Mouse (Mus musculus) hindbrain, embryonic 11.5 days (tissue): ENCODE data around the gene Pdcd1lg2. TPM values are rescaled to one million over a fixed set of nuclear protein-coding genes. Genes with fewer than 3 reads are reported as not detected.

Experiments used
- ATAC-seq: fragments of 200-750 bp; cut with Nextera tagmentation; 2 replicates; pipeline ENCODE4 v1.8.0; 2017; ENCODE audit warnings: mild to moderate bottlenecking, moderate TSS enrichment, moderate library complexity; ENCODE audit not compliant: low FRiP score
- DNase-seq: peaks from one replicate; pipeline ENCODE4 v3.0.0-alpha.2; 2015; ENCODE audit warnings: low spot score
- H3K27ac ChIP-seq: fragments of 300-500 bp; sonication (generic); 2 replicates; pipeline ENCODE4 v1.5.1; 2014; ENCODE audit warnings: mild to moderate bottlenecking, low read depth, low read length
- H3K27me3 ChIP-seq: fragments of 300-500 bp; sonication (generic); 2 replicates; pipeline ENCODE4 v1.6.1; 2014; ENCODE audit warnings: mild to moderate bottlenecking, low read length, moderate library complexity, mixed read lengths; ENCODE audit not compliant: control insufficient read depth, insufficient read depth
- H3K36me3 ChIP-seq: fragments of 300-500 bp; sonication (generic); 2 replicates; pipeline ENCODE4 v1.6.1; 2014; ENCODE audit warnings: mild to moderate bottlenecking, low read length, moderate library complexity, mixed read lengths; ENCODE audit not compliant: control insufficient read depth, insufficient read depth
- H3K4me1 ChIP-seq: fragments of 300-500 bp; sonication (generic); replicated peaks from 2 replicates; pipeline ENCODE4 v1.6.1; 2014; ENCODE audit warnings: low read length, mixed read lengths; ENCODE audit not compliant: control insufficient read depth, insufficient read depth
- H3K4me2 ChIP-seq: fragments of 300-500 bp; sonication (generic); replicated peaks from 2 replicates; pipeline ENCODE4 v1.6.1; 2014; ENCODE audit warnings: mild to moderate bottlenecking, low read depth, low read length
- H3K4me3 ChIP-seq: fragments of 300-500 bp; sonication (generic); 2 replicates; pipeline ENCODE4 v1.5.1; 2014; ENCODE audit warnings: low read depth, low read length
- H3K9ac ChIP-seq: fragments of 300-500 bp; sonication (generic); 2 replicates; pipeline ENCODE4 v1.6.1; 2014; ENCODE audit warnings: low read depth, low read length
- H3K9me3 ChIP-seq: fragments of 300-500 bp; sonication (generic); 2 replicates; pipeline ENCODE4 v1.6.1; 2016; ENCODE audit warnings: low read length; ENCODE audit not compliant: control insufficient read depth
- WGBS: fragments of 180-500 bp; shearing (Covaris S2); extraction: QIAGEN DNeasy Blood & Tissue Kit; methylation state at CpG from one replicate; pipeline ENCODE4 v1.1.7; 2014; 5-methylcytosine and 5-hydroxymethylcytosine counted together
- polyA plus RNA-seq: library from polyadenylated mRNA; unstranded; fragments of >200 nt; fragmentation: Nextera tagmentation; extraction: Ambion mirVana; gene quantifications from 2 replicates; pipeline ENCODE4 v1.2.1, GENCODE M21; 2014

Pdcd1lg2 gene
- polyA plus RNA-seq, 1 experiment from 2014 or later, result not detected

DNA sequence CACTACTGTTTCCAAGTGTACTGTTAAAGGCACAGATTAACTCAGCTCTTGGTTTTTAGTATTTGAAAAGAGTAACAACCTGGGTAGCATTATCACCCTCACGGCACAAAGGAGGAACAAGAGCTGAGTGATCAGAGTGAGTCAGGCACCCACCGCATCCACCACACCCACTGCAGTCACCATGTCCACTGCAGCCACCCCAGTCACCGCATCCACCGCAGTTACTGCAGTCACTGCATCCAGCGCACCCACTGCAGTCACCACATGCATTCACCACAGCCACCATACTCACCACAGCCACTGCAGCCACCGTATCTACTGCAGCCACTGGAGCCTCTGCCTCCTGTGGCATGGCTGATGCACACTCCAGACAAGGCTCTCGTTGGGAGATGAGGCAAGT is 99.1 kb downstream of the Pdcd1lg2 start:
- H3K27ac ChIP-seq, result no peak overlapping the region
- H3K9ac ChIP-seq, result no peak overlapping the region
- H3K27me3 ChIP-seq, result no peaks in the 10 kb centered on the region
- H3K9me3 ChIP-seq, result no peaks in the 10 kb centered on the region; the same call in 1 of the 2 replicates
- H3K4me2 ChIP-seq, result no peak overlapping the region
- no peaks in the 10 kb centered on the region for H3K36me3 ChIP-seq
- no peaks in the 10 kb centered on the region for H3K4me1 ChIP-seq
- no peak overlapping the region for H3K4me3 ChIP-seq
- DNase-seq, result no peak
- 89% methylated on average over 7 of the region's 7 CpGs for WGBS
- ATAC-seq, result no peak

DNA sequence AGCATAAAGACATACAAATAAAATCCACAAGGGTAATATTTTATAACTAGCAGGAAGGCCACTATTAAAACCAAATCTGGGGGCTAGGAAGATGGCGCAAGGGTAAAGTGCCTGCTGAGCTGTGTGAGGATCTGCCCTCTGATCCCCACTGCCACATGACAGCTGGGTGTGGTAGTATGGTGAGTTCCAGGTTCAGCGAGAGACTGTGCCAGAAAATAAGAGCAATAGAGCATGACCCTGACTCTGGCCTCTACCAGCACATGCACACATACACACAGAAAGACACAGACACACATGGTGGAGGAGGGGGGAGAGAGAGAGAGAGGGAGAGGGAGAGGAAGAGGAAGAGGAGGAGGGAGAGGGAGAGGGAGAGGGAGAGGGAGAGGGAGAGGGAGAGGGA is 101.1 kb downstream of the Pdcd1lg2 start:
- WGBS, result 79% methylated on average over 2 of the region's 2 CpGs
- Histone ChIP-seq H3K9ac (no peak overlapping the region), H3K27me3 (no peaks in the 10 kb centered on the region), H3K9me3 (no peaks in the 10 kb centered on the region; the same call in 1 of the 2 replicates), H3K4me3 (no peak overlapping the region), H3K27ac (no peak overlapping the region), H3K4me2 (no peak overlapping the region), H3K4me1 (no peaks in the 10 kb centered on the region), H3K36me3 (no peaks in the 10 kb centered on the region)
- ATAC-seq (no peak), DNase-seq (no peak)

DNA sequence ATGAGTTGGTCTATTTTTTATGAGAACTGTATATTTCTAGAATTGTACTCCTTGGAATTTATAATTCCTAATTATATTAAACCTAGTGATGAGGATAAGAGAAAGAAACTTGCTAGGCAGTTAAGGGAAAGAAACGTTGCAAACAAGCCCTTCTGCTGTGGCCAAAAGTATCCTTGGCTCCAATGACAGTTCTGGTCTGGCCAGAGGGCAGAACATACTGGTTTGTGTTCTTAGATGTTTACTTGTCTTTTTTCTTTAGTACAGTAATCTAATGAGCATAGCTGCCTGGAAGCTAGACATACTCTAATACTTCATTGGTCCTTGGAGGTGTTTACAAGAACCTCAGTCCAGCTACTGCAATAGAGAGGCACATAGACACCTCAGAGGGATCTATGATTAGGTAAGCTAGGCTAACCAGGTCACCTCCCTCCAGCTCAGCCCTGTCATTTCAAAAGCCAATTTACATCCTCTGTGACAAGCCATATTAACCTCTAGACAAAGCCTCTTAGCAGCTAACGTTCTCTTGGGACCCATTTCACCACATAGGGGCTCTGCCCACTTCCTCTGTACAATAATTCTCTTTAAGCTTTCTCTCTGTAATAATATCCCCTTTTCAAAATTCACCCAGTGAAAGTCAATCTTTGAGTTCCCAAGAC is 102.5 kb downstream of the Pdcd1lg2 start:
- Histone ChIP-seq H3K4me1 (no peaks in the 10 kb centered on the region), H3K27ac (no peak overlapping the region), H3K4me3 (no peak overlapping the region), H3K9ac (no peak overlapping the region), H3K27me3 (no peaks in the 10 kb centered on the region), H3K9me3 (no peaks in the 10 kb centered on the region; the same call in 1 of the 2 replicates), H3K4me2 (no peak overlapping the region), H3K36me3 (no peaks in the 10 kb centered on the region)
- DNase-seq (no peak), ATAC-seq (no peak)
- 60% methylated on average over 2 of the region's 2 CpGs for WGBS

DNA sequence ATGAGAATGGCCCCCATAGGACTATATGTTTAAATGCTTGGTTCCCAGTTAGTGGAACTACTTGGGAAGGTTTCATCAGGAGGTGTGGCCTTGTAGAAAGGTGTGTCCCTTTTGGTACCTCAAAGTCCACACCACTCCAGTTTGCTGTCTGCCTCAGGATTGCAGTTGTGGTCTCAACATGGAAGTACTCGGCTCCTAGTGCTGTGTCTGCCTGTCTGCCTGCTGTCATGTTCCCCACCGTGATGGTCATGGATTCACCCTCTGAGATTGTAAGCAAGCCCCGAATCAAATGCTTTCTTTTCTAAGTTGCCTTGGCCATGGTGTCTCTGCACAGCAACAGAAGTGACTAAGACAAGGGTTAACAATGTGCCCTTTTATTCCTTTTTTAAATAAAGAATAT is 103.4 kb downstream of the Pdcd1lg2 start:
- H3K9ac ChIP-seq, result no peak overlapping the region
- H3K27me3 ChIP-seq, result no peaks in the 10 kb centered on the region
- ATAC-seq (no peak), DNase-seq (no peak)
- H3K4me2 ChIP-seq, result no peak overlapping the region
- no peak overlapping the region for H3K4me3 ChIP-seq
- no peak overlapping the region for H3K27ac ChIP-seq
- H3K4me1 ChIP-seq, result no peaks in the 10 kb centered on the region
- 92% methylated on average over 3 of the region's 3 CpGs for WGBS
- H3K36me3 ChIP-seq, result no peaks in the 10 kb centered on the region
- no peaks in the 10 kb centered on the region; the same call in 1 of the 2 replicates for H3K9me3 ChIP-seq

DNA sequence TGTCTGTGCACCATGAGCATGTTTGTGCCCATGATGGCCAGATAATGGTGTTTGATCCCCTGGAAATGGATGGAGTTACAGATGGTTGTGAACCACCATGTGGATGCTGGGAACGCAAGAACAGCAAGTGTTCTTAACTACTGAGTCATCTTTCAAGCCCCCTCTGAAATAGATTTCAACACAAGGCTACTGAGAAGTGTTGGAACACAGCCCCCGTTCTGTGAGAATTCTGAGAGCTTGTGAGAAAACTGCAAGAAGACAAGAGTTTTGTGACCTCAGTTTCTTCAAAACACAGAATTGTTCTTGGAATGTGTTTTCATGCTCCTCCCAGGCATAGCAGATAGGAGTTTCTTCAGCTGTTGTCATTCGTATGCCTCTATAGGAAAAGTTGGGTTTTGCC is 104.7 kb downstream of the Pdcd1lg2 start:
- H3K9ac ChIP-seq, result no peak overlapping the region
- no peak overlapping the region for H3K4me3 ChIP-seq
- no peak overlapping the region for H3K27ac ChIP-seq
- DNase-seq (no peak), ATAC-seq (no peak)
- no peaks in the 10 kb centered on the region; the same call in 1 of the 2 replicates for H3K9me3 ChIP-seq
- no peaks in the 10 kb centered on the region for H3K4me1 ChIP-seq
- H3K27me3 ChIP-seq, result no peaks in the 10 kb centered on the region
- H3K4me2 ChIP-seq, result no peak overlapping the region
- WGBS, result 91% methylated on average over 3 of the region's 3 CpGs
- no peaks in the 10 kb centered on the region for H3K36me3 ChIP-seq

DNA sequence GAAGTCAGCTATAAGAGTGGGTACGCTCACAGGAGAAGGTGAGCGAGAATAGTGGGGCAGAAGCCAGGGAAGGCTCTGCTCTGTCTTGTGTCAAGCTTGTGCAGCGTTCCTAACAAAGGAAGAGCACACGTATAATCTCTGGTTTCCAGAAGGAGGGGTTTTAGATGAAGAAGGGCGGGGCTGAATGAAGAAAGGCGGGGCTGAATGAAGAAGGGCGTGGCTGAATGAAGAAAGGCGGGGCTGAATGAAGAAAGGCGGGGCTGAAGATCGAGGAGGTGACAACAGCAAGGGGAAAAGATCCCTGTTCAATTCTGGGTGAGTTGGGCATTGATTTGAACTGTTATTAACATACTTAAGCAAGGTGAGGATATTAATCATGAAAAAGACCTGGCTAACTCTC is 105.3 kb downstream of the Pdcd1lg2 start:
- H3K27me3 ChIP-seq, result no peaks in the 10 kb centered on the region
- DNase-seq (no peak), ATAC-seq (no peak)
- H3K4me1 ChIP-seq, result no peaks in the 10 kb centered on the region
- H3K27ac ChIP-seq, result no peak overlapping the region
- no peak overlapping the region for H3K4me3 ChIP-seq
- no peaks in the 10 kb centered on the region; the same call in 1 of the 2 replicates for H3K9me3 ChIP-seq
- 67% methylated on average over 10 of the region's 10 CpGs for WGBS
- H3K36me3 ChIP-seq, result no peaks in the 10 kb centered on the region
- no peak overlapping the region for H3K4me2 ChIP-seq
- no peak overlapping the region for H3K9ac ChIP-seq

DNA sequence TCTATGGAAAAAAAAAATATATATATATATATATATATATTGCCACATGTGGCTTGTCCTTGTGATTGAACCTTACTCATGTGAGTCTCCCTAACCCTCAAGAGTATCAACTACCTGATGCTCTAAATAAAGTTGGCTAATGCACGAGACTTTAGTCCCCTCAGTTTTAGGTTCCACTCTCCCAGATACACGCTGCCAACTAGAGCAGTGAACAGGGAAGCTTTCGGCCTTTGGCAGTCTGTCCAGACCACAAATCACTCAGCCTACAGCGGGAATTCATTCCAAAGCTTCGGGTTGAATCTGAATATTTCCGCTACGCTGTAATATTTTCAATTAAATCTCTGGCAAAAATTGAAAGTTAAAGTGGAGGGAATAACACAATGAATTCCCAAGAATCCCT is 107.7 kb downstream of the Pdcd1lg2 start:
- Histone ChIP-seq H3K9me3 (no peaks in the 10 kb centered on the region; the same call in 1 of the 2 replicates), H3K27me3 (no peaks in the 10 kb centered on the region), H3K27ac (no peak overlapping the region), H3K4me1 (no peaks in the 10 kb centered on the region), H3K9ac (no peak overlapping the region), H3K4me2 (no peak overlapping the region), H3K36me3 (no peaks in the 10 kb centered on the region), H3K4me3 (no peak overlapping the region)
- ATAC-seq (no peak), DNase-seq (no peak)
- WGBS, result 93% methylated on average over 7 of the region's 7 CpGs

DNA sequence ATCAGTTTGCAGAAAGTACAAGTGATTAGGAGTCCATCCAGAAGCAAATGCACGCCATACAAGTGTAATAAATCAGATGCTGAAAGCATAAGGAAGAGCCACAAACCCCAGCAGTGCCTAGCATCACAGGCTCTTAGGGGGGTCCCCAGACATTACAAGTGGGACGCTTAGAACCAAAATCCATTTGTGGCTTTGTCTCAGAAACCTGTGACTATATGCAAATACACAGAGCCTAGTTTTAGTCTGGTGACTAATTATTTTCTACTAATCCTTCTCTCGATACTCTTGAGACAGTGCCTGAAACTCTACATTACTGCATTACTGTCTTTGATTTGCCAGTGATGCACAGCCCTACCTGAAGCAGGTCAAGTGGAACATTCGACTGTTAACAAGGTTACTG is 108.2 kb downstream of the Pdcd1lg2 start:
- H3K4me2 ChIP-seq, result no peak overlapping the region
- no peaks in the 10 kb centered on the region; the same call in 1 of the 2 replicates for H3K9me3 ChIP-seq
- WGBS, result 85% methylated on average over 4 of the region's 4 CpGs
- ATAC-seq, result no peak
- DNase-seq, result no peak
- no peaks in the 10 kb centered on the region for H3K36me3 ChIP-seq
- H3K4me3 ChIP-seq, result no peak overlapping the region
- H3K27me3 ChIP-seq, result no peaks in the 10 kb centered on the region
- no peak overlapping the region for H3K9ac ChIP-seq
- H3K4me1 ChIP-seq, result no peaks in the 10 kb centered on the region
- H3K27ac ChIP-seq, result no peak overlapping the region
